Mouse (Mus musculus) G1E (cell line): ENCODE measurements around the gene Palm2.

Experiments
- CTCF ChIP-seq: IDR thresholded peaks from 2 replicates; pipeline ENCODE4 v1.5.1; 2012; ENCODE audit warnings: low read depth, low read length, inconsistent platforms, mixed read lengths
- GATA1 ChIP-seq: IDR thresholded peaks from 2 replicates; pipeline ENCODE4 v1.6.1; 2012; ENCODE audit warnings: borderline replicate concordance, low read length, inconsistent platforms, mixed read lengths
- GATA2 ChIP-seq: IDR thresholded peaks from 2 replicates; pipeline ENCODE4 v1.6.1; 2012; ENCODE audit warnings: low read depth, low read length, inconsistent platforms, borderline replicate concordance
- POLR2AphosphoS5 ChIP-seq: IDR thresholded peaks from 2 replicates; pipeline ENCODE4 v1.6.1; 2012; ENCODE audit warnings: low read depth, low read length, inconsistent platforms; ENCODE audit not compliant: insufficient replicate concordance
- TAL1 ChIP-seq: conservative IDR thresholded peaks from 2 replicates; pipeline ENCODE4 v1.6.1; 2012; ENCODE audit warnings: low read depth, low read length, inconsistent platforms, mixed read lengths

DNA sequence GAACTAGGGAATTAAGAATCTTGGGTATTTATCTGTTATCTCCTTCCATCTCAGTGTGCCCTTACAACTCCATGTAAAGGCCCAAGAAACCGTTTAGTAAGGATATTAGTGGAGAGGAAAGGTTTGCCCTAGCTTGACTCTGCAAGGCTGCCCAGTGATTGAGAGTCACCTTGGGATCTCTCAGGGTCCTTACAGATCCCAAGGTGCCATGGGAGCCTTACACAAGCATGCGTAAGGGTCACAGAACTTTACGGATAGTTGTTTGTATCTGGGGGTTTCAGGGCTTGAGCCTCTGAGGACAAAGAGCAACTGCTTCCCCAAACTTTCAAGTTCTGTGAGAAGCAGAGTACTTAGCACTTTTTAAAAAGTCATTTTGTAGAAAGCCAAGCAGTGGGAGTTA, 140.1 kb downstream of the Palm2 start:
- TF ChIP-seq CTCF, result no peak
- TF ChIP-seq TAL1, result no peak
- no peak for TF ChIP-seq GATA1
- TF ChIP-seq POLR2AphosphoS5, result no peak
- no peak for TF ChIP-seq GATA2
